Mouse (Mus musculus) cerebellum, adult 9-11 months (tissue): ENCODE data around the gene Ppp4r2.

Source experiments
- DNase-seq: peaks from one replicate; pipeline ENCODE4 v3.0.0; 2022

Ppp4r2 gene

GRCm38 (mm10) chr6:100887012-100887411, 53.6 kb downstream of the Ppp4r2 start:
- DNase-seq: no peak

DNA sequence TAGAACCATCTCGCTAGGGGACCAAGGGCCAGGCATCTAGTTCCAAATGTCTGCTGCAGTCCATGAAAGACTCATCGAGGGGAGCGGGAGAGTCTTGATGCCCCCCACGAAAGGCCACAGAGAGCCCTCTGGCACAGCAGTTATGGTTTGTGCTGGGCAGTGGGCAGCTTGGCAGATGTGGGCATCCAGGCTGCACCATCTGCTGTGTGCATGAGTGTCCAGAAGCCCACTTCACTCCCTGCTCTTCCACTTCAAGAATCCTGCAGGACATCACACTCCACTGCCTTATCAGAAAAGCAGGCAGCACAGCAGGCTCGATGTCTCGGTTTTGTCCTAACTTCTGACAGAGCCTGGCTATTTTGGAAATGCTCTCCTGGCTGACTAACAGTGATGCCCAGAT, 55.9 kb downstream of the Ppp4r2 start:
- no peak for DNase-seq

DNA sequence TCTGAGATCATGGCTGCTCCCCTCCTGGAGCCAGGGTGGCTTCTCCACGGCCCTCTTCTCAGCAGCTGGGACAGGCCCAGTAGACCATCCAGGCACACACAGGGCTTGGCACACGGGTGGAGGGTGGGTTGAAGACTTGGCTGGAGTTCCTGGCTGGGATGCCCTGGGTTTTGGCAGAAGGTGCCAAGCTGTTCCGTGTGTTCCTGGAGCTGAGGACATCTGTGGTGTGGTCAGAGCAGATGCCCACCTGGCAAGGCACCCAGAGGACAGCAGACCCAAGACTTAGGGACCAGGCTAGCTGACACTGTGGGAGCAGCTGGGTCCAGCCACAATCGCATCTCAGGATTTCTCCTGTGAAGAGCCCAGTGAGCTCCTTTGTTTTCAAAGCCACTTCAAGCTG, 59.1 kb downstream of the Ppp4r2 start:
- peak; percentile 88 for DNase-seq

DNA sequence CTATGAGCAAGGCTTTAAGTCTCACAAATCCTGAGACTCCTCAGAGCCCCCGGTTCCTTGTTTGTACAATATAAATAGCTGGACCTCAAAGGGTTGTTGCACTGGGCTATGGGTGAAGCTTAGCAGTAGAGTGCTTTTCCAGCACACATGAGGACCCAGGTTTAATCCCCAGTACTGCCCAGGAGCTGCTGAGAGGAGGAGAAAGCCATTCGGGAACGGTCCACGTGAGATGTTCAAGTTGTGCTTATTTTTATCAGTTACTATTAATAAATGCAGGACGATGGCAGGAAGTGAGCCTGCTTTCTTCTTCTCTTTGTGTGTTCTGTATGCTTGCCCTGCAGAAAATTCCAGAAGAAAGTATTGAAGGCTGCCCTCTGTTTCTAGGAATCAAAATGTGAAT, 59.7 kb downstream of the Ppp4r2 start:
- DNase-seq: no peak

- no peak for DNase-seq
These were observed 61.8 kb downstream of the Ppp4r2 start for GRCm38 (mm10) chr6:100895183-100895582.

DNA sequence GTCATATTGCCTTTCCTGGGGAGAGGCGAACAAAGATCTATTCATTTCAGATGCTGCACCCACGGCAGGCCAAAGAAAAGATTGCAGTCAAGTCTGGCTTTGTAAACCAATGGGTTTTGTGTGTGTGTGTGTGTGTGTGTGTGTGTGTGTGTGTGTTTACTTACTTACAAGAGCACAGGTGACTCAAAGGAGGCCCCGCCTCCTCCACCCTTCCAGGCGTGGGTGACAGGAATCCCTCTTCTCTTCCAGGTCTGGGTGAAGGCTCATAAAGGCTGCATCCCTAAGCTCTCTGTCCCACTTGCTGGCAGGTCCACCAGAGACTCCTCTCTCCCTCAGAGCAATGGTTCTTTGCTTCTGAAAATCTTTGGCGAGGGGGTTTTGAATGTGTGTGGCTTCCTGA, 63.5 kb downstream of the Ppp4r2 start:
- no peak for DNase-seq

GRCm38 (mm10) chr6:100904463-100904862, 71.0 kb downstream of the Ppp4r2 start:
- no peak for DNase-seq

GRCm38 (mm10) chr6:100910136-100910675, 76.8 kb downstream of the Ppp4r2 start:
- no peak for DNase-seq
